Mouse (Mus musculus) ES-Bruce4 (cell line): Measurements from ENCODE around the gene Cog2. TPM values are rescaled to one million over a fixed set of nuclear protein-coding genes. Genes with fewer than 3 reads are reported as not detected.

Experiments used
- H3K27ac ChIP-seq: 2 replicates; pipeline ENCODE4 v1.5.1; 2012; ENCODE audit warnings: low read length, inconsistent platforms; ENCODE audit not compliant: insufficient read depth
- H3K27me3 ChIP-seq: 2 replicates; pipeline ENCODE4 v1.6.1; 2012; ENCODE audit warnings: mild to moderate bottlenecking, low read length, inconsistent platforms; ENCODE audit not compliant: control insufficient read depth, poor library complexity, insufficient read depth, severe bottlenecking
- H3K36me3 ChIP-seq: 2 replicates; pipeline ENCODE4 v1.6.1; 2012; ENCODE audit warnings: inconsistent platforms, mild to moderate bottlenecking, low read length, moderate library complexity; ENCODE audit not compliant: control insufficient read depth, poor library complexity, insufficient read depth, severe bottlenecking
- H3K4me1 ChIP-seq: one replicate; pipeline ENCODE4 v1.8.1; 2011; ENCODE audit warnings: low read length; ENCODE audit not compliant: control insufficient read depth, insufficient read depth
- H3K4me3 ChIP-seq: 2 replicates; pipeline ENCODE4 v1.5.1; 2011; ENCODE audit warnings: low read depth, mild to moderate bottlenecking, low read length
- H3K9ac ChIP-seq: 2 replicates; pipeline ENCODE4 v1.6.1; 2012; ENCODE audit warnings: low read depth, mild to moderate bottlenecking, inconsistent platforms; ENCODE audit not compliant: poor library complexity, severe bottlenecking
- H3K9me3 ChIP-seq: replicated peaks from 2 replicates; pipeline ENCODE4 v1.6.1; 2012; ENCODE audit warnings: mild to moderate bottlenecking, low read length, inconsistent platforms; ENCODE audit not compliant: control insufficient read depth, poor library complexity, insufficient read depth, severe bottlenecking
- CTCF ChIP-seq: IDR thresholded peaks from one replicate; pipeline ENCODE4 v1.8.1; 2011; ENCODE audit warnings: low read depth, low read length
- EP300 ChIP-seq: IDR thresholded peaks from 2 replicates; pipeline ENCODE4 v1.6.1; 2011; ENCODE audit warnings: low read depth, low read length; ENCODE audit not compliant: insufficient read depth
- POLR2A ChIP-seq: IDR thresholded peaks from one replicate; pipeline ENCODE4 v1.8.1; 2011; ENCODE audit warnings: low read length; ENCODE audit not compliant: insufficient read depth
- polyA plus RNA-seq: library from polyadenylated mRNA; stranded (reverse); fragments of >200 nt; gene quantifications from 2 replicates; pipeline ENCODE4 v1.2.4, GENCODE M21; 2011; ENCODE audit warnings: low read depth; ENCODE audit not compliant: missing spikeins, insufficient read depth, insufficient read length

Cog2 gene
- polyA plus RNA-seq, 1 experiment = 22.1 TPM

- Histone ChIP-seq H3K4me1 (no peaks in the 10 kb centered on the region), H3K36me3 (no peaks in the 10 kb centered on the region), H3K27ac (no peak overlapping the region), H3K9ac (no peak overlapping the region), H3K4me3 (no peak overlapping the region), H3K9me3 (no peaks in the 10 kb centered on the region), H3K27me3 (no peaks in the 10 kb centered on the region)
- no peak for TF ChIP-seq POLR2A
- TF ChIP-seq CTCF = no peak
- no peak for TF ChIP-seq EP300
Observed at GRCm38 (mm10) chr8:124496266-124496665, 24.3 kb upstream of the Cog2 start.

GRCm38 (mm10) chr8:124496871-124497270, 23.7 kb upstream of the Cog2 start:
- TF ChIP-seq POLR2A (no peak), CTCF (no peak)
- no peaks in the 10 kb centered on the region for H3K4me1 ChIP-seq
- no peak overlapping the region for H3K9ac ChIP-seq
- no peak overlapping the region for H3K4me3 ChIP-seq
- no peaks in the 10 kb centered on the region for H3K9me3 ChIP-seq
- no peaks in the 10 kb centered on the region for H3K27me3 ChIP-seq
- no peaks in the 10 kb centered on the region for H3K36me3 ChIP-seq
- no peak overlapping the region for H3K27ac ChIP-seq

- no peak overlapping the region for H3K27ac ChIP-seq
- no peaks in the 10 kb centered on the region for H3K36me3 ChIP-seq
- H3K27me3 ChIP-seq = no peaks in the 10 kb centered on the region
- no peak overlapping the region for H3K9ac ChIP-seq
- H3K9me3 ChIP-seq = no peaks in the 10 kb centered on the region
- no peaks in the 10 kb centered on the region for H3K4me1 ChIP-seq
- no peak overlapping the region for H3K4me3 ChIP-seq
- TF ChIP-seq EP300 (no peak), POLR2A (no peak), CTCF (no peak)
Observed at GRCm38 (mm10) chr8:124498398-124498797, 22.2 kb upstream of the Cog2 start.

- H3K9ac ChIP-seq = no peak overlapping the region
- H3K4me3 ChIP-seq = no peak overlapping the region
- H3K4me1 ChIP-seq = no peaks in the 10 kb centered on the region
- no peak overlapping the region for H3K27ac ChIP-seq
- no peaks in the 10 kb centered on the region for H3K27me3 ChIP-seq
- no peaks in the 10 kb centered on the region; the same call in 1 of the 2 replicates for H3K9me3 ChIP-seq
- TF ChIP-seq EP300 = no peak
- TF ChIP-seq POLR2A = no peak
- TF ChIP-seq CTCF = no peak
- no peaks in the 10 kb centered on the region for H3K36me3 ChIP-seq
Observed at GRCm38 (mm10) chr8:124499236-124499937, 21.2 kb upstream of the Cog2 start.

- Histone ChIP-seq H3K36me3 (no peaks in the 10 kb centered on the region), H3K4me3 (no peak overlapping the region), H3K4me1 (no peaks in the 10 kb centered on the region), H3K9ac (no peak overlapping the region), H3K9me3 (no peaks in the 10 kb centered on the region; the same call in 1 of the 2 replicates), H3K27ac (no peak overlapping the region), H3K27me3 (no peaks in the 10 kb centered on the region)
- TF ChIP-seq CTCF (no peak), EP300 (no peak), POLR2A (no peak)
Observed at GRCm38 (mm10) chr8:124499938-124500239, 20.7 kb upstream of the Cog2 start.

- Histone ChIP-seq H3K9ac (no peak overlapping the region), H3K27me3 (no peaks in the 10 kb centered on the region), H3K36me3 (no peaks in the 10 kb centered on the region), H3K4me1 (no peaks in the 10 kb centered on the region), H3K9me3 (no peaks in the 10 kb centered on the region; the same call in 1 of the 2 replicates), H3K4me3 (no peak overlapping the region), H3K27ac (no peak overlapping the region)
- TF ChIP-seq CTCF = no peak
- TF ChIP-seq EP300 = no peak
- TF ChIP-seq POLR2A = no peak
Observed at GRCm38 (mm10) chr8:124505626-124506025, 14.9 kb upstream of the Cog2 start.
